Mouse (Mus musculus) embryonic facial prominence, embryonic 11.5 days (tissue): ENCODE results near the gene Itfg2. TPM values are rescaled to one million over a fixed set of nuclear protein-coding genes. Genes with fewer than 3 reads are reported as not detected.
"Not testable (repeated sequence)": the region's sequence is repeated elsewhere in the genome, so short reads cannot be mapped to it uniquely, and the experiment has no call there.

Experiments used
- ATAC-seq: fragments of 200-750 bp; cut with Nextera tagmentation; replicated peaks from 2 replicates; pipeline ENCODE4 v1.8.0; 2017; ENCODE audit warnings: low read depth; ENCODE audit not compliant: insufficient number of reproducible peaks, low FRiP score, low TSS enrichment
- DNase-seq: peaks from one replicate; pipeline ENCODE4 v3.0.0-alpha.2; 2015; ENCODE audit warnings: low spot score
- H3K27ac ChIP-seq: fragments of 300-500 bp; sonication (generic); replicated peaks from 2 replicates; pipeline ENCODE4 v1.5.1; 2014; ENCODE audit warnings: mild to moderate bottlenecking, low read depth, low read length, control low read depth
- H3K27me3 ChIP-seq: fragments of 300-500 bp; sonication (generic); 2 replicates; pipeline ENCODE4 v1.6.1; 2014; ENCODE audit warnings: mild to moderate bottlenecking, low read length, moderate library complexity, mixed read lengths; ENCODE audit not compliant: control insufficient read depth, insufficient read depth
- H3K36me3 ChIP-seq: fragments of 300-500 bp; sonication (generic); replicated peaks from 2 replicates; pipeline ENCODE4 v1.6.1; 2014; ENCODE audit warnings: low read depth, mild to moderate bottlenecking, low read length, moderate library complexity, mixed read lengths; ENCODE audit not compliant: control insufficient read depth, insufficient read depth
- H3K4me1 ChIP-seq: fragments of 300-500 bp; sonication (generic); 2 replicates; pipeline ENCODE4 v1.6.1; 2014; ENCODE audit warnings: low read length, mixed read lengths; ENCODE audit not compliant: control insufficient read depth, insufficient read depth
- H3K4me2 ChIP-seq: fragments of 300-500 bp; sonication (generic); 2 replicates; pipeline ENCODE4 v1.6.1; 2014; ENCODE audit warnings: low read depth, mild to moderate bottlenecking, control low read depth, low read length, moderate library complexity
- H3K4me3 ChIP-seq: fragments of 300-500 bp; sonication (generic); 2 replicates; pipeline ENCODE4 v1.5.1; 2014; ENCODE audit warnings: low read depth, low read length, control low read depth
- H3K9ac ChIP-seq: fragments of 300-500 bp; sonication (generic); replicated peaks from 2 replicates; pipeline ENCODE4 v1.6.1; 2014; ENCODE audit warnings: mild to moderate bottlenecking, control low read depth, low read length
- H3K9me3 ChIP-seq: fragments of 300-500 bp; sonication (generic); replicated peaks from 2 replicates; pipeline ENCODE4 v1.6.1; 2016; ENCODE audit warnings: mild to moderate bottlenecking, low read length, inconsistent platforms, mixed read lengths; ENCODE audit not compliant: control insufficient read depth
- WGBS: fragments of 180-500 bp; shearing (Covaris S2); extraction: QIAGEN DNeasy Blood & Tissue Kit; methylation state at CpG from one replicate; pipeline ENCODE4 v1.1.7; 2014; 5-methylcytosine and 5-hydroxymethylcytosine counted together
- polyA plus RNA-seq: library from polyadenylated mRNA; unstranded; fragments of >200 nt; fragmentation: Nextera tagmentation; extraction: Ambion mirVana; gene quantifications from 2 replicates; pipeline ENCODE4 v1.2.1, GENCODE M21; 2014

Itfg2 gene
- polyA plus RNA-seq, 1 experiment from 2014 or later, result 26.9 TPM

- Histone ChIP-seq H3K9me3 (no peaks in the 10 kb centered on the region), H3K9ac (no peak overlapping the region), H3K36me3 (no peaks in the 10 kb centered on the region), H3K4me3 (no peak overlapping the region), H3K4me1 (no peaks in the 10 kb centered on the region), H3K27me3 (no peaks in the 10 kb centered on the region), H3K4me2 (no peak overlapping the region), H3K27ac (no peak overlapping the region)
- no peak for ATAC-seq
- WGBS, result 77% methylated on average over 7 of the region's 7 CpGs
- no peak for DNase-seq
Observed at GRCm38 (mm10) chr6:128397574-128398261, 27.0 kb downstream of the Itfg2 start.

DNA sequence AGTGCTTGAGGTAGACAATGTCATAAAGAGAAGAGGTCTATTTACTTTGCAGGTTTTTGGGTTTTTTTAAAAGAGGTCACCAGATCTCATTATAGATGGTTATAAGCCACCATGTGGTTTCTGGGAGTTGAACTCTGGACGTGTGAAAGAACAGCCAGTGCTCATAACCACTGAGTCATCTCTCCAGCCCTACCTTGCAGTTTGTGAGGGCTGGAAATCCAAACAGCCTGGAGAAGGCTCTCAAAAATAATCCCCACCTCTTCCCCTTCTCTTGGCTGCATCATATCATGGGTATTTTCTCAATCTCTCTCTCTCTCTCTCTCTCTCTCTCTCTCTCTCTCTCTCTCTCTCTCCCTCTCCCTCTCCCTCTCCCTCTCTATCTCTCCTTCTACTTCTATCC lies 34.0 kb downstream of the Itfg2 start:
- Histone ChIP-seq H3K27me3 (no peaks in the 10 kb centered on the region), H3K4me1 (no peaks in the 10 kb centered on the region), H3K4me3 (no peak overlapping the region), H3K9me3 (no peaks in the 10 kb centered on the region), H3K9ac (no peak overlapping the region), H3K36me3 (no peaks in the 10 kb centered on the region), H3K27ac (no peak overlapping the region), H3K4me2 (no peak overlapping the region)
- 55% methylated on average over 1 of the region's 1 CpGs for WGBS
- DNase-seq (no peak), ATAC-seq (no peak)

DNA sequence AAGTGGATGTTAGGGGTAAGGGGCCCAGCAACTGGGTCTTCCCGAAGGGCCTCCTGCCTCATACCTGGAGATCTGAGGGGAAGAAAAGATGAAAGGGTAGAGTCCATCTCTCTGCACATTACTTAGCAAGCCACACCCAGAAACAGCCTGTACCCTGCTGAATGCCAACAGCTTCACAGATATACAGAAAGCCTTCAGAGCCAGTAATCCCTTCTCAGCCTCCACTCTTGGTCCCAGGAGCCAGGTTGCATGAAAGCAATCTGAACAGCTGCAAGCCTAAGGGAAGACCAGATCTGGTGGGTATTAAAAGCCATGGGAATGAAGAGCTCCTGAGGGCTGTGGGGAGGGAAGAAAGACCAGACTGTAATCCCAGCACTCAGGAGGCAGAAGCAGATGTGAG lies 35.5 kb downstream of the Itfg2 start:
- DNase-seq, result no peak

DNA sequence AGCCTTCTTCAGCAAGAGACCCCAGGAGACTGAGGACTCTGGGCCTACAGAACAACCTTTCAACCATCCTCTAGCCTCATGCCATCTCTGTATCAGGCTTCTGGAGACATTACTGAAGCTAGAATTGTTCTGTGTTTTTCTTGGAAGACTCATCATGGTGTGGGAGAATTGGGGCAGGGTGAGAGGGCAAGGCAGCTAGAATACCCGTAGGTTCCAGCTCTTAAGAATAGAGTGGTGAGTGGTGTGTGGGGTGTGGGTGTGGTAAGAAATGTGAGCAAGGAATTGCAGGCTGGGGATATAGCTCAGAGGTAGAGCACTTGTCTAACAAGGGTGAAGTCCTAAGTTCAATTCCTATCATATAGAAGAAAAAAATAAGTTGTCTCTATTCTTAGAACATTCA lies 39.7 kb downstream of the Itfg2 start:
- no peak overlapping the region for H3K9ac ChIP-seq
- no peak overlapping the region for H3K4me2 ChIP-seq
- no peak overlapping the region for H3K27ac ChIP-seq
- H3K36me3 ChIP-seq, result no peaks in the 10 kb centered on the region
- WGBS, result 94% methylated on average over 1 of the region's 1 CpGs
- ATAC-seq (no peak), DNase-seq (no peak)
- H3K27me3 ChIP-seq, result no peaks in the 10 kb centered on the region
- no peaks in the 10 kb centered on the region for H3K9me3 ChIP-seq
- no peak overlapping the region for H3K4me3 ChIP-seq
- no peaks in the 10 kb centered on the region for H3K4me1 ChIP-seq

More for the DNA sequence above, 35.5 kb downstream of the Itfg2 start:
- Histone ChIP-seq H3K36me3 (no peaks in the 10 kb centered on the region), H3K4me3 (no peak overlapping the region), H3K4me1 (no peaks in the 10 kb centered on the region), H3K27ac (no peak overlapping the region), H3K9me3 (no peaks in the 10 kb centered on the region), H3K9ac (no peak overlapping the region), H3K4me2 (no peak overlapping the region), H3K27me3 (no peaks in the 10 kb centered on the region)
- 100% methylated on average over 1 of the region's 1 CpGs for WGBS
- no peak for ATAC-seq

- 62% methylated on average over 7 of the region's 7 CpGs for WGBS
- H3K4me1 ChIP-seq, result no peaks in the 10 kb centered on the region
- no peak overlapping the region for H3K27ac ChIP-seq
- ATAC-seq, result no peak
- no peaks in the 10 kb centered on the region for H3K27me3 ChIP-seq
- no peaks in the 10 kb centered on the region for H3K9me3 ChIP-seq
- no peak overlapping the region for H3K9ac ChIP-seq
- H3K36me3 ChIP-seq, result no peaks in the 10 kb centered on the region
- no peak overlapping the region for H3K4me2 ChIP-seq
- DNase-seq, result no peak
- no peak overlapping the region for H3K4me3 ChIP-seq
Observed at GRCm38 (mm10) chr6:128383752-128384151, 41.0 kb downstream of the Itfg2 start.

GRCm38 (mm10) chr6:128381254-128381653 lies 43.5 kb downstream of the Itfg2 start:
- H3K27me3 ChIP-seq, result no peaks in the 10 kb centered on the region
- H3K27ac ChIP-seq, result no peak overlapping the region
- peaks cover 3% of the 10 kb centered on the region; the same call in 1 of the 2 replicates for H3K36me3 ChIP-seq
- ATAC-seq, result no peak
- no peak for DNase-seq
- no peak overlapping the region for H3K4me3 ChIP-seq
- H3K4me2 ChIP-seq, result no peak overlapping the region
- 85% methylated on average over 3 of the region's 3 CpGs for WGBS
- H3K4me1 ChIP-seq, result no peaks in the 10 kb centered on the region
- H3K9me3 ChIP-seq, result no peaks in the 10 kb centered on the region
- H3K9ac ChIP-seq, result no peak overlapping the region

DNA sequence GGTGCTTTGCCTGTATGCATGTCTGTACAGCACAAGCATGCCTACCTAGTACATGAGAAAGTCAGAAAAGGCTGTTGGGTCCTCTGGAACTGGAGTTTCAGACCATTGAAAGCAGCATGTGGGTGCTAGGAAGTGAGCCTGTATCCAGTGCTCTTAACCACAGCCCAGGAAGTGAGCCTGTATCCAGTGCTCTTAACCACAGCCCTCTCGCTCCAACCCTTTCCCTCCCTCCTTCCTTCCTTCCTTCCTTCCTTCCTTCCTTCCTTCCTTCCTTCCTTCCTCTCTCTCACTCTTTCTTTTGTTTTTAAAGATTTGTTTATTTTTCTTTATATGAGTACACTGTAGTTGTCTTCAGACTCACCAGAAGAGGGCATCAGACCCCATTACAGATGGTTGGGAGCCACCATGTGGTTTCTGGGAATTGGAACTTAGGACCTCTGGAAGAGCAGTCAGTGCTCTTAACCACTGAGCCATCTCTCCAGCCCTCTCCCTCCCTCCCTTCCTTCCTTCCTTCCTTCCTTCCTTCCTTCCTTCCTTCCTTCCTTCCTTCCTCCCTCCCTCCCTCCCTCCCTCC lies 44.0 kb downstream of the Itfg2 start:
- not testable (repeated sequence) for H3K4me3 ChIP-seq, H3K27me3 ChIP-seq, H3K9ac ChIP-seq, H3K27ac ChIP-seq, DNase-seq, H3K9me3 ChIP-seq, H3K36me3 ChIP-seq, ATAC-seq, H3K4me1 ChIP-seq, H3K4me2 ChIP-seq
- 78% methylated on average over 1 of the region's 1 CpGs for WGBS

DNA sequence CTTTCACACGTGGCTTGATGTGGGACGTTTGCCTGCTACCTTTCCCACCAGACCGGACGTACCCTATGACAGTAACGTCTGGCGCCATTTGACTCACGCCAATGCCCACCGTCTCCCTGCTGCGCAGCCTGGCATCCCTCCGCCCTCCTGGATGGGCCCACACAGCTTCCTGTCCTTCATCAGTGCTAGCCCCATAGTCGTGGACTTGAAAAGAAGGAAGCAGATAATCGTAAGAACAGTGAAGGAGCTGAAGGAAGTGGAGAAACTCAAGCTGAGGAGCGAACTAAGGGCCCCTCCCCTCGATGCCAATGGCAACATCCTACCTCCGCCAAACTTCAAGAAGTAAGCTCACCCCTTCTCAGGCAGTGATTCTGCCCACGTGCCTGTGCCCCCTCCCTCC lies 45.1 kb downstream of the Itfg2 start:
- 88% methylated on average over 16 of the region's 16 CpGs for WGBS
- DNase-seq (no peak), ATAC-seq (no peak)
- Histone ChIP-seq H3K9ac (no peak overlapping the region), H3K27ac (no peak overlapping the region), H3K36me3 (peaks cover 3% of the 10 kb centered on the region; the same call in 1 of the 2 replicates), H3K4me3 (no peak overlapping the region), H3K9me3 (no peaks in the 10 kb centered on the region), H3K4me1 (no peaks in the 10 kb centered on the region), H3K27me3 (no peaks in the 10 kb centered on the region), H3K4me2 (no peak overlapping the region)
